Mouse (Mus musculus) myocyte (in vitro differentiated cells): ENCODE results near the gene Ccdc136.

Experiments used
- CEBPB ChIP-seq: IDR thresholded peaks from 2 replicates; pipeline ENCODE4 v1.6.1; 2011; ENCODE audit warnings: mild to moderate bottlenecking, moderate library complexity; ENCODE audit not compliant: poor library complexity, insufficient read depth, severe bottlenecking
- E2F4 ChIP-seq: IDR thresholded peaks from one replicate; pipeline ENCODE4 v1.6.1; 2011; ENCODE audit warnings: mild to moderate bottlenecking, control low read depth, moderate library complexity; ENCODE audit not compliant: insufficient read depth
- MAX ChIP-seq: IDR thresholded peaks from one replicate; pipeline ENCODE4 v1.6.1; 2011; ENCODE audit warnings: low read depth, mild to moderate bottlenecking, control low read depth
- MYOD1 ChIP-seq, 3 experiments: IDR thresholded peaks; one replicate each; pipeline ENCODE4 v1.6.1; 2011; ENCODE audit warnings: control low read depth in 2 of 3, low read depth in 2 of 3, mild to moderate bottlenecking in 2 of 3, moderate library complexity in 1 of 3; ENCODE audit not compliant: insufficient read length in 2 of 3, control insufficient read depth in 1 of 3
- POLR2A ChIP-seq: IDR thresholded peaks from one replicate; pipeline ENCODE4 v1.6.1; 2011; ENCODE audit warnings: low read depth, mild to moderate bottlenecking, control low read depth, moderate library complexity; ENCODE audit not compliant: insufficient read length
- TCF12 ChIP-seq: IDR thresholded peaks from one replicate; pipeline ENCODE4 v1.6.1; 2011; ENCODE audit warnings: mild to moderate bottlenecking, control low read depth; ENCODE audit not compliant: poor library complexity, insufficient read depth, severe bottlenecking
- USF1 ChIP-seq: IDR thresholded peaks from one replicate; pipeline ENCODE4 v1.6.1; 2011; ENCODE audit warnings: low read depth, mild to moderate bottlenecking, control low read depth, moderate library complexity

GRCm38 (mm10) chr6:29377386-29377785 is 18.7 kb upstream of the Ccdc136 start:
- TF ChIP-seq MAX: no peak
- TF ChIP-seq TCF12: no peak
- no peak for TF ChIP-seq POLR2A
- no peak for TF ChIP-seq CEBPB
- no peak for TF ChIP-seq E2F4
- TF ChIP-seq USF1: no peak
- TF ChIP-seq MYOD1 (IDR thresholded peaks at IDR 0.05; ENCODE audit: control insufficient read depth in 1 of 3, insufficient read length in 2 of 3, low read depth in 2 of 3): no peak
